Mouse (Mus musculus) embryonic facial prominence, embryonic 15.5 days (tissue): Measurements from ENCODE around the gene Gm13283. TPM values are rescaled to one million over a fixed set of nuclear protein-coding genes. Genes with fewer than 3 reads are reported as not detected.
"Not testable (repeated sequence)": the region's sequence is repeated elsewhere in the genome, so short reads cannot be mapped to it uniquely, and the experiment has no call there.

Source experiments
- ATAC-seq: fragments of 200-750 bp; cut with Nextera tagmentation; 2 replicates; pipeline ENCODE4 v1.8.0; 2017; ENCODE audit warnings: low read depth, moderate TSS enrichment; ENCODE audit not compliant: insufficient number of reproducible peaks, low FRiP score, low TSS enrichment
- H3K27ac ChIP-seq: fragments of 300-500 bp; sonication (generic); replicated peaks from 2 replicates; pipeline ENCODE4 v1.5.1; 2015; ENCODE audit warnings: mild to moderate bottlenecking, inconsistent platforms
- H3K27me3 ChIP-seq: fragments of 300-500 bp; sonication (generic); 2 replicates; pipeline ENCODE4 v1.6.1; 2015; ENCODE audit warnings: inconsistent platforms
- H3K36me3 ChIP-seq: fragments of 300-500 bp; sonication (generic); 2 replicates; pipeline ENCODE4 v1.6.1; 2015; ENCODE audit warnings: mild to moderate bottlenecking, inconsistent platforms
- H3K4me1 ChIP-seq: fragments of 300-500 bp; sonication (generic); 2 replicates; pipeline ENCODE4 v1.6.1; 2015; ENCODE audit warnings: inconsistent platforms
- H3K4me2 ChIP-seq: fragments of 300-500 bp; sonication (generic); replicated peaks from 2 replicates; pipeline ENCODE4 v1.6.1; 2015; ENCODE audit warnings: mild to moderate bottlenecking, inconsistent platforms
- H3K4me3 ChIP-seq: fragments of 300-500 bp; sonication (generic); replicated peaks from 2 replicates; pipeline ENCODE4 v1.5.1; 2015; ENCODE audit warnings: mild to moderate bottlenecking, inconsistent platforms
- H3K9ac ChIP-seq: fragments of 300-500 bp; sonication (generic); 2 replicates; pipeline ENCODE4 v1.6.1; 2015; ENCODE audit warnings: inconsistent platforms
- H3K9me3 ChIP-seq: fragments of 300-500 bp; sonication (generic); replicated peaks from 2 replicates; pipeline ENCODE4 v1.6.1; 2016; ENCODE audit warnings: inconsistent platforms
- WGBS: fragments of 180-500 bp; shearing (Covaris S2); methylation state at CpG from one replicate; pipeline ENCODE4 v1.1.7; 2015; 5-methylcytosine and 5-hydroxymethylcytosine counted together
- polyA plus RNA-seq: library from polyadenylated mRNA; unstranded; fragments of >200 nt; fragmentation: Nextera tagmentation; extraction: Ambion mirVana; gene quantifications from 2 replicates; pipeline ENCODE4 v1.2.1, GENCODE M21; 2015

Gene Gm13283
- polyA plus RNA-seq: 0.32 and 0.75 TPM in 2 replicates

- H3K9me3 ChIP-seq, ATAC-seq, H3K4me1 ChIP-seq, H3K36me3 ChIP-seq, H3K27me3 ChIP-seq, H3K9ac ChIP-seq: not testable (repeated sequence)
- peak within 1 kb of the TSS; percentile 55 for H3K4me2 ChIP-seq
- H3K4me3 ChIP-seq: peak within 1 kb of the TSS; percentile 43
- peak within 1 kb of the TSS; percentile 84 for H3K27ac ChIP-seq
- 13% methylated on average over 12 of the region's 14 CpGs for WGBS
These were observed at the start of gene Gm13283 for GRCm38 (mm10) chr4:88759610-88760268. TSS of gene Gm13283 (plus strand) at chr4:88760119.

GRCm38 (mm10) chr4:88714281-88714680 is 45.6 kb upstream of the Gm13283 start:
- Histone ChIP-seq H3K27me3 (no peaks in the 10 kb centered on the region), H3K4me3 (no peak overlapping the region), H3K36me3 (peaks cover 19% of the 10 kb centered on the region; the same call in 1 of the 2 replicates), H3K4me2 (no peak overlapping the region), H3K4me1 (0 out of 2 replicates have a peak, but pooled peaks cover 4% of the 10 kb centered on the region), H3K9ac (no peak overlapping the region), H3K9me3 (no peaks in the 10 kb centered on the region), H3K27ac (no peak overlapping the region)
- no peak for ATAC-seq
- 66% methylated on average over 1 of the region's 1 CpGs for WGBS

DNA sequence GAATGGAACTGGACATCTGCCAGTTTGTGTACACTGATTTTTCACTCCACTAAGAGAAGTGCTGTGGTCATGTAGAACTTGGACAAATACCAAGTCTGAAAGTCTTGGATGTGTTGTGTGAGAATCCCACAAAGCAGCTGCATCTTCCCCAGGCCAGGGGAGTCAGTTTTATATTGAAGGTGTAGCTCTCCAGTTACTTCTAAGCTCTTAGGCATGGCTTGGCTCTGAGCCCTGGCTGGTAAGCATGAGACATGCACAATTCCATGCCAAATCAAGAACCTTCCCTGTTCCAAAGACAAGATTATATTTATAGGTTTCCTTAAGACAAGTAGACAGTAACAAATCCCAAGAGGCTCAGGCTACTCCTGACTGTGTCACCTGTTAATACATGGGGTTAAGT is 44.9 kb upstream of the Gm13283 start:
- Histone ChIP-seq H3K4me2 (no peak overlapping the region), H3K9me3 (no peaks in the 10 kb centered on the region), H3K9ac (no peak overlapping the region), H3K27ac (no peak overlapping the region), H3K4me3 (no peak overlapping the region), H3K4me1 (peaks cover 6% of the 10 kb centered on the region), H3K27me3 (no peaks in the 10 kb centered on the region), H3K36me3 (peaks cover 20% of the 10 kb centered on the region)
- ATAC-seq: no peak

DNA sequence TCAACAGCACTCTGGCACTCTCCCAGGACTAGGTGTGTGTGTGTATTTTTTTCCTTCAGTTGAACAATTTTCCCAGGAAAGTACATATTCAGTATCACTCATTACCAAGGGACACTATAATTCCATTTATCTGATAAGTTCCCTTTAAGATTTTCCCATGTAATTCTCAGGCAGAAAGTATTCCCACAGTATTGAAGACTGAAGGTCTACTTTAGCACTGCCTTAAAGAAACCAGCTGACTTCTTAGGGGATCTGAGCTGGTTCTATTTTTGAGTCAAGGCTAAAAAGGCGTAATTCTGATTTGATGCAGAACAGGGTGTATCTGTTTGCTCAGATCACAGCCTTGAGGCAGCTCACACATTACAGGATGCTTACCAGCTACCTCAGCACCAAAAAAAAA is 41.2 kb upstream of the Gm13283 start:
- Histone ChIP-seq H3K4me1 (peaks cover 19% of the 10 kb centered on the region), H3K4me3 (peak overlapping the region; percentile 30), H3K9ac (no peak overlapping the region), H3K27ac (no peak overlapping the region), H3K4me2 (peak overlapping the region; percentile 49), H3K27me3 (no peaks in the 10 kb centered on the region), H3K36me3 (peaks cover 25% of the 10 kb centered on the region), H3K9me3 (no peaks in the 10 kb centered on the region)
- no peak for ATAC-seq
- whole genome bisulfite sequencing: 18% methylated on average over 1 of the region's 1 CpGs

GRCm38 (mm10) chr4:88721791-88722721 is 37.9 kb upstream of the Gm13283 start, which contains the start of the genes Gm26566 and Klhl9:
TSS of gene Gm26566 (plus strand) at chr4:88721805.
TSS of gene Klhl9 (minus strand) at chr4:88722465.
- under 1% methylated on average over 82 of the region's 82 CpGs for WGBS
- Histone ChIP-seq H3K27ac (peak within 1 kb of the TSS; percentile 98), H3K9ac (peak within 1 kb of the TSS; percentile 96), H3K36me3 (peaks cover 8% of the 10 kb centered on the region), H3K4me3 (peak within 1 kb of the TSS; percentile 88), H3K27me3 (no peaks in the 10 kb centered on the region), H3K4me1 (peaks cover 19% of the 10 kb centered on the region), H3K4me2 (peak within 1 kb of the TSS; percentile 57), H3K9me3 (no peaks in the 10 kb centered on the region)
- peak; percentile 99 for ATAC-seq

GRCm38 (mm10) chr4:88723497-88724090 is 36.3 kb upstream of the Gm13283 start:
- no peak overlapping the region for H3K4me3 ChIP-seq
- WGBS: 46% methylated on average over 8 of the region's 8 CpGs
- no peaks in the 10 kb centered on the region for H3K27me3 ChIP-seq
- H3K4me1 ChIP-seq: peaks cover 19% of the 10 kb centered on the region
- no peak overlapping the region for H3K9ac ChIP-seq
- H3K9me3 ChIP-seq: no peaks in the 10 kb centered on the region
- no peak overlapping the region for H3K4me2 ChIP-seq
- ATAC-seq: no peak
- H3K27ac ChIP-seq: 0 out of 2 replicates have a peak overlapping the region, but pooled peaks have one; percentile 12
- peaks cover 8% of the 10 kb centered on the region for H3K36me3 ChIP-seq

- Histone ChIP-seq H3K9ac (no peak overlapping the region), H3K4me1 (no peaks in the 10 kb centered on the region), H3K4me2 (no peak overlapping the region), H3K36me3 (no peaks in the 10 kb centered on the region), H3K4me3 (no peak overlapping the region), H3K9me3 (no peaks in the 10 kb centered on the region), H3K27ac (no peak overlapping the region), H3K27me3 (no peaks in the 10 kb centered on the region)
- 80% methylated on average over 6 of the region's 6 CpGs for WGBS
- no peak for ATAC-seq
These were observed 33.2 kb upstream of the Gm13283 start for GRCm38 (mm10) chr4:88726727-88727126.

DNA sequence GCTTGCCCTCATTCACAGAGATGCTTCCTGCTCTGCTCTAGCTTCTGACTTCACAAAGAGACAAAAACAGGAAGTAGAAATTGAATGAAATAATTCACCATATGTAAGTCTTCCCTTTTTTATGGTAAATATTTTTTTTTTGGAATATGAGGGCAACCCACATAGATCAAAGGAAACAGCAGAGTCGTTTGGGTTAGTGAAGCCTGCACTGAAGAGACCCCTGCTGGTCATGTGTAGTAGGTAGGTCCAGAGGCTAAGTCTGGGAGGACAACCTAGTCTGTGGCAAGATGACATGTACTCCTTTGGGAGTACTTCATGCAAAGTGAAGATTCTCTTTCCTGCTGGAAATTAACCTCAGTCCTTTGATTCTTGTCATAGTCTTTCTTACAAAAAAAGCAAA is 32.6 kb upstream of the Gm13283 start:
- ATAC-seq: no peak
- H3K4me3 ChIP-seq: no peak overlapping the region
- no peak overlapping the region for H3K27ac ChIP-seq
- no peaks in the 10 kb centered on the region for H3K27me3 ChIP-seq
- 3% methylated on average over 1 of the region's 1 CpGs for WGBS
- H3K9me3 ChIP-seq: no peaks in the 10 kb centered on the region
- H3K36me3 ChIP-seq: no peaks in the 10 kb centered on the region
- no peaks in the 10 kb centered on the region for H3K4me1 ChIP-seq
- no peak overlapping the region for H3K9ac ChIP-seq
- H3K4me2 ChIP-seq: no peak overlapping the region

DNA sequence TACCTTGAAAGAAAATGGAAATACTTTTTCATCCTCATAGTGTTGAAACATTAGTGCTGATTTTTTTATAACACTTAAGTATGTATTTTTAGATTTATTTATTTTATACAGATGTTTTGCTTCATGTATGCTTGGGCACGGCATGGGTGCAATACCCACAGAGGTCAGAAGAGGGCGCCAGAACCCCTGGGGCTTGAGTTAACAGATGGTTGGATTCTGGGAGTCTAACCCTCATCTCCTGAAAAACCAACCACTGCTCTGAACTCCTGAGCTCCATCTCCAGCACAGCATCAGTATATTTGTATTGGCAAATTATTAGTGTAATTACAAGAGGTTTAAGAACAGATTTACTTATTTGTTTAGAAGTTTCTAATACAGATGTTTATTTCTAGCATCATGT is 21.4 kb upstream of the Gm13283 start:
- no peaks in the 10 kb centered on the region for H3K4me1 ChIP-seq
- ATAC-seq: no peak
- no peaks in the 10 kb centered on the region for H3K9me3 ChIP-seq
- H3K9ac ChIP-seq: no peak overlapping the region
- no peak overlapping the region for H3K4me3 ChIP-seq
- H3K27me3 ChIP-seq: no peaks in the 10 kb centered on the region
- H3K27ac ChIP-seq: no peak overlapping the region
- no peak overlapping the region for H3K4me2 ChIP-seq
- WGBS: 3% methylated on average over 2 of the region's 2 CpGs
- H3K36me3 ChIP-seq: no peaks in the 10 kb centered on the region

GRCm38 (mm10) chr4:88739036-88739435 is 20.9 kb upstream of the Gm13283 start:
- no peak overlapping the region for H3K4me3 ChIP-seq
- no peaks in the 10 kb centered on the region for H3K4me1 ChIP-seq
- H3K4me2 ChIP-seq: no peak overlapping the region
- H3K9ac ChIP-seq: no peak overlapping the region
- WGBS: 86% methylated on average over 6 of the region's 6 CpGs
- H3K9me3 ChIP-seq: no peaks in the 10 kb centered on the region
- no peak for ATAC-seq
- H3K36me3 ChIP-seq: no peaks in the 10 kb centered on the region
- H3K27me3 ChIP-seq: no peaks in the 10 kb centered on the region
- no peak overlapping the region for H3K27ac ChIP-seq

DNA sequence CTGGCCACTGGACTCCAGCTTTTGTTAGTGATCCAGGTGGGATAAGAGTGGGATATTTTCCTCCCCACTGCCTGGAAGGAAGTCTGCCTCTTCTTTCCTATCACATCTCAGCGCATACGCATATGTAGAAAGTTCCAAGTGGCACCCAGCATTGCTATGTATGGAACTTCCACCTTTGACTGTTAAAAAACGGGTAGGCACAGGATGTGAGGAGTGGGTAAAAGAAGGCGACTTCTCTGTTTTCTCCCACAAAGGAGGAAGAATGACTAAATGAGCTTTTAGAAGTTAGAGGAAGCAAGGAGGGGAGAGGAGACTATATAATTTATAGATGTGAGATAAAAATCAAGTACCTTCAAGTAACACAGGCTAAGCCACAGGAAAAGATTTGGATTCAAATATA is 18.5 kb upstream of the Gm13283 start:
- 82% methylated on average over 4 of the region's 4 CpGs for WGBS
- H3K27me3 ChIP-seq: no peaks in the 10 kb centered on the region
- H3K27ac ChIP-seq: no peak overlapping the region
- H3K9me3 ChIP-seq: no peaks in the 10 kb centered on the region
- H3K4me2 ChIP-seq: no peak overlapping the region
- ATAC-seq: no peak
- no peaks in the 10 kb centered on the region for H3K36me3 ChIP-seq
- no peak overlapping the region for H3K4me3 ChIP-seq
- H3K4me1 ChIP-seq: no peaks in the 10 kb centered on the region
- H3K9ac ChIP-seq: no peak overlapping the region
